Mouse (Mus musculus) neutrophil, adult 65 days (primary cell): ENCODE measurements around the gene Spata6. TPM values are rescaled to one million over a fixed set of nuclear protein-coding genes. Genes with fewer than 3 reads are reported as not detected.

Experiments
- total RNA-seq: library from RNA; stranded (reverse); gene quantifications from 2 replicates; pipeline ENCODE4 v1.2.4, GENCODE M21; 2023

Spata6 gene
- 9.8 and 10.2 TPM in 2 replicates for total RNA-seq

DNA sequence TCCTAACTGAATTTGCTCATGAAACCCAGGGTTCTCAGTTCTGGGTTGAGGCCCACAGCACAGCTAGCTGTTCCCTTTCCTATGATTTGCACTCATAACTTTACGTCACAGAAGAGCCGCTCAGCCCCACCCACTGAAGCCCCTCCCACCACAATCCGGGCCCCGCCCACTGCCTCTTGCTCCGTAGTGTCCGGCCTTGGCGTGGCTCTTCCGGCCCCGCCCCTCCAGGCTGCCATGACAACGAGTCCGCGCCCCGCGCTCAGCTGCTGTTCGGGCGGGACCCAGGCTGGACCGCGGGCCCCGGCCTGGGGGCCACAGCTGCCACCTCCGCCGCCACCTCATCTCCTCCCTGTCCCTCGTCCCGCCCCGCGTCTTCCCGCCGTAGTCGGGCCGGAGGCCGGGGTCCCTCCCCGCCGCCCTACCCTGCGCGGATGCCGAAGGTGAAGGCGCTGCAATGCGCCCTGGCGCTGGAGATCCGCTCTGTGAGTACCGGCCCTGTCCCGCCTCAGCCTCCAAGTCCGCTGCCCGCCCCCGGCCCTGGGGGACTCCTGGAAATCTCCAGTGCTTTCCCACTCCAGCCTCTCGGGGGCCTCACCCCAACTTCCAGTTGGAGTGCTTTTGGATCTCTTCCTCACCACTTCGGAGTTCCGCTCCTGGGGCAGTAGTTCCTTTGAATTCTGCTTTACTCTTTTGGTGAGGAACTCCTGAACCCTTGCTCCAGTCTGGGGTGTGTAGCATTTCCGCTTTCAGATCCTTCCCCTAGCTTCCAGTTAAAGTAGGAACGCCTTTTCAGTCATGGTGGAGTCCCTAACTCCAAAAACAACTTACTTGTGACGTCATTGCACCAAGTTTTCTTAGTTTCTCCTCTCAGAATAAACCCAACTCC is at the start of gene Spata6:
Gene Spata6, plus strand, starts transcription at position 209 of the 886 bp plus-strand sequence.

Other genes starting within 250 kb of the Spata6 start
- not detected in 2 replicates for gene Slc5a9, start 182.9 kb downstream of the Spata6 start, total RNA-seq
- not detected in 2 replicates for gene Skint8, start 199.4 kb downstream of the Spata6 start, total RNA-seq